Mouse (Mus musculus): ENCODE data around the gene Parp16.

Parp16 gene

DNA sequence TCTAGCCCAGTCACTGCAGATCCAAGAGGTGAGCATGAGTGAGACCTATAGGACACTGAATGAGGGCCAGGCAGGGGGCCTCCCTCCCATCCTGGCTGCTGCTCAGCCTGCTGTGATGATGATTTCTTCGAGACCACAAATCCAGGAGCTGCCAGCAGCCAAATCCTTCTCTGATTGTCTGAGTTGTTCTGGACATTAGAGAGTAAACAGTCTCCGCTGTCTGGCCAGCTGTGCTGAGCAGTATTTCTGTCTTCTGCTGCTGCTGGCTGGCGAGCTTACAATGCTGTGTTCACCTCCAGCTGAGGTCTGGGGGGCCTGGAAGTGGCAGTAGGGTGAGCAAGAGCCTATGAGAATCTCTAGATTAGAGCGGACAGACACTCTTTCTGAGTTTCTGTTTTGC lies 48.1 kb downstream of the Parp16 start:
- no peak for DNase-seq (ENCODE audit: low read depth, low spot score)

DNA sequence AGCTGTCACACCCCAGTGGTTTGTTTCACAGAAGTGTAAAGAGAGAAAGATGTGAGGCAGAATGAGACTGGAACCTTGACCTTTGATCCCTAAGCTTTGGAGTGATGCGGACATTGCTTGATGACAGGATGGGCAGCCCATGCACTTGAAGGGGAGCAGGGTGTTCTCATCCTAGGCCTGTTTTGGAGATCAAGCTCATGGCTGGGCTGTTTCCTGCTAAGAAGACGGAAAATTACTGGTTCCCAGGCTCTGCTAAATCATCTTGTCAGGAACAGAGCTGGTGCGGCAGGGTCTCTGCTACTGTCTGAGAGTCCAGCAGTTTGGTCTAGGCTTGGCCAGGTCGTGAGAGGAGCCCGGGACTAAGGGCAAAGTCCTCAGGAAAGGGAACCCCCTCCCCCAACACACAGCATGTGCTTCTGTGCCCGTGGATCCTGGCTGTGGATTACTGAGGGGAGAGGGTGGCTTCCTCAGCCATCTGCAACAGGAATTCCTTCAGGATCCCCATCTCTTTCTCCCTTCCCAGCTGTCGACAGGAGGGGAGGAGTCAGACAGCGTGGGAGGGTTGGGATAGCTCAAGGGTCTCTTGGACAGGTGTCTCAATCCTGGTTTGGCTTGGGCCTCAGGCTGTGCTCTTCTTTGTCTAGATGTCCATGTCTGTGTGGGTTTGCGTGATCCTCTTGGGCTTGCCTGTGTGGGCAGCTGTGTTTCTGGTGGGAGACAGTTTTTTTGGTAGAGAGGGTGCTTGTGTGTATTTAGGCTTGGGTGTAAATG lies 49.1 kb downstream of the Parp16 start:
- no peak for DNase-seq (ENCODE audit: low read depth, low spot score)

DNA sequence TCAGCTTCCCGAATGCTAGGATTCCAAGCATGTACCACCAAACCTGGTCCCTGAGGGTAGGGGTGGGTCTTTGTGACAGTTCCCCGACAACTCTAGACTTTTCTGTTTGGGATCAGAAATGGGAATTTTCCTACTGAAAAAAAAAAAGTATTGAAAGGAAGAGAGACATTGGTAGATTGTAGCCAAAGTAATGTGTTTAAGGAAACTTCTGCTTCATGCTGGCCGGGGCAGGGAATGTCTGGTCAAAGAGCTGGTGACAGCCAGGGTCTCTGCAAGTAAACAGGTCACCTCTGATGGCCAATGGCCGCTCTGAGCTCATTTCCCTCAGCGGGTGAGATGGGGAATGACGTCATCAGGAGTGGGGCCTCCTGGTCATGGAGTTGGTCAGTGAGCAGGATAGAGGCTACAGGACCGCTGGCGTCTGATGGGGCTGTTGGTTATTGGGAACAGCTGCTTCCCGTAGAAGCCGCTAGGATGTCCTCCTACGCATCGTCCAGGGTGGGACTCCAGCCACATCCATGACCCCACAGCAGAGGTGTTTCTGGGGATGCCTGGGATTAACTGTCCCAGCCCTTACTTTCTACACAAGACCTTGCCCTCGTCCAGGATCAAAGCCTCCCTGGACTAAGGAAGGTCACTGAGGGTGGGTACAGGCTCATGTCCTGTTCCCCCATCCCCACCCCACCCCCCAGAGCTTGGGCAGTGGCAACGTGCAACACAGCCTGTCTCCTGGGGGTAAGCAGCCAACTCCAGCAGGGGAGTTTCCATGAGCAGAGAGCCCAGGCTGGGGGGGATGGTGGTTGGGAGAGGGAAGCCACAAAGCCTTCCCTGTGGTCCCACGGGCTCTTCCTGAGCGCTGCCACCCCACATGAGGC lies 52.6 kb downstream of the Parp16 start:
- no peak for DNase-seq (ENCODE audit: low read depth, low spot score)

DNA sequence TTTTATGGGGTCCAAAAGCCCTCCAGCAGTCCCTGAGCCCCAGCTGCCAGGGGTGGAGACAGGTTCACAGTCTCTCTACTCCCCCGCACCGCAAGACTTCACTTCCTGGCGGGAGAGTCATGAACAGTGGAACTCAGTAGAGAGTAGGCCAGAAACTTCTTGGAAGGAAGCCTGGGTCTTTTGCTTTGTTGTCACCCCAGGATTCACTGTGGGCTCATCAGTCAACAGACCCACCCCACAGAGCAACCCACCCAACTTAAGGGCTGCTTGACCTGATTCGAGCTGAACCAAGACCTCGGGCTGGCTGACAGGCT lies 53.2 kb downstream of the Parp16 start:
- no peak for DNase-seq (ENCODE audit: low read depth, low spot score)

DNA sequence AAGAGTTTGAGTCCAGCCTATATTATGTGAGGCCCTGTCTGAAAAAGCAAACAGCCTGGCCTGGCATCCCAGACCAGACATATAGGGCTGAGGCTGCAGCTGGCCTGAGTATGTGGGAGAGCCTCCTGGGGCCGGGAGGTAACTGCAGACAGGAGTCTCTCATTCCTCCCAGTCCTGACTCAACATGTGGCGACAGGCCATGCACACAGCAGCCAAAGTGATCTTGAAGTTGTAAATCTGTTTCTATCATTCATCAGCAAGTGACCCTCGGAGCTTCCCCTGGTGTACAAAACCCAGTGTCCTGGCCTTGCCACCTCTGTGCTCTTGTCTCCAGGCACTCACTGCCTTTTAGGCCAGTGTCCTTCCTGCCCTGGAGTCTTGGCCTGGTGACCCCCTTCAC lies 56.9 kb downstream of the Parp16 start:
- DNase-seq (ENCODE audit: low read depth, low spot score): no peak

- DNase-seq (ENCODE audit: low read depth, low spot score): peak; percentile 67
Measured at GRCm38 (mm10) chr9:65255906-65256600, 60.9 kb downstream of the Parp16 start.

DNA sequence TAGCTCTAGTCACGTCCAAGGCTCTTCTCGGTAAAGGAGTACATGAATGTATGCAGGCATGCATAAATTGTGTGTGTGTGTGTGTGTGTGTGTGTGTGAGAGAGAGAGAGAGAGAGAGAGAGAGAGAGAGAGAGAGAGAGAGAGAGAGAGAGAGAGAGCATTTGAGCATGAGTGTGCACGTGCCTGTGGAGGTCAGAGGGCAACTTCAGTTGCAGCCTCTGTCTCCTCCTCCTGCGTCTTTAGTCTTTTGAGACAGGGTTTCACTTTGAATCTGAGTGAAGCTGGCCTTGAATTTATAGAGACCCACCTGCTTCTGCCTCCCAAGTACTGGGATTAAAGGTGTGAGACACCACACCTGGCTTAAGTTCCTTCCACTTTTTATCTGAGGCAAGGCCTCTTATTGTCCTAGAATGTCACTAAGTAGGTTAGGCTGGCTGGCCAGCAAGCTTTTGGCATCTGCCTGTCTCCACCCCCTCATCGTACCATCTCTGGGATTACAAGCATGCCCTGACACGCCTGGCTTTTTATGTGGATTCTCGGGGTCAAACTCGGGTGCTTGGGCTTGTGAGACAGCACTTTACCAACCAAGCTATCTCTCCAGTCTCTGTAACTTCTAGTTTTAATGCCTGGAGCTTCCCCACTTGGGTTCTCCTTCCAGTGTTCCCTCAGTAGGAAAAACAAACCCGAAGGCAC lies 62.2 kb downstream of the Parp16 start:
- peak; percentile 24 for DNase-seq (ENCODE audit: low read depth, low spot score)

GRCm38 (mm10) chr9:65259366-65259765 lies 64.2 kb downstream of the Parp16 start:
- no peak for DNase-seq (ENCODE audit: low read depth, low spot score)

DNA sequence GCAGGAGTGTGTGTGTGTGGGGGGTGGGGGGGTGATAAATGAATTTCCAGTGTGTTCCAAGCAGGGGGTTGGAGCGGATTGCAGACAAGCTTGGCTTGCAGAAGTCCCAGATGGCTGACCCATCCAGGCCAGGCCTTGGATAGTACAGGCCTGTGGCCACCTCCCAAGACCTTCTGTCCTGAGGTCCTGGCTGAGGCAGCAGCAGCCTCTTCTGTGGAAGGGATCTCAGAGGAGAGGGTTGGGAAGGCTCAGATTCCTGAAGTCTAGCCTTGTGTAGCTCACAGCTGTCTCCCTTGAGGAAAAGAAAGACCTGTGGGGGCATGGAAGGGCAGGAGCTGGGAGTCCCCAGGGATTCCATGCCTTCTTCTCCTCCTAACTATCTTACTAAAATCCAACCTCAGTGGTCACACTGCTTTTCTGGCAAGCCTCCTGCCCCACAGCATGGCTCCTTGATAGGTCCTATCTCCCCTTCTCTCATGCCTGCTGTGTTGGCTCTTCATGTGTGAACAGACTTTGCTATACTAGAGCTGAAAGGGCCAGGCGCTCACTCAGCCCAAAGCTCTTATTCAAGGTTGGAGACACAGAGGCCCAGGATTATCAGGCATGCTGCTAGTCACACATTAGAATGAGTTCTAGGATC lies 66.6 kb downstream of the Parp16 start:
- DNase-seq (ENCODE audit: low read depth, low spot score): no peak

DNA sequence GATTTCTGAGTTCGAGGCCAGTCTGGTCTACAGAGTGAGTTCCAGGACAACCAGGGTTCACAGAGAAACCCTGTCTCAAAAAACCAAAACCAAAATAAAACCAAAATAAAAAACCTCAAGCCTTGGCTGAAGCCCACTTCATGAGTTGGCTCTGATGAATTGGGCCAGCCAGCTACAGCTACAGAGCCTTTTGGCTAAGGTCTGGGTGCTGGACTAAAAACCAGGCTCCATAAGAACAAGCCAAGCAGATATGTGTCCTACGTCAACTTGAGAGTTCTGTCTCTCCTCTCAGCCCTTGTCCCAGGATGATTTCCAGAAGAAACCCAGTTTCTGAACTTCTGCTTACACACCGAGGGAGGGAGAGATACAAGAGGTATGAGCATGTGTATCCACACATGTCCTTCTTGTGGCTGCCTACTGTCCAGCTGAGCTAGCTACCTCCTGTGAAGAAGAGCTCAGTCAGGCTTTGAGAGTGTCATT lies 67.5 kb downstream of the Parp16 start:
- no peak for DNase-seq (ENCODE audit: low read depth, low spot score)

DNA sequence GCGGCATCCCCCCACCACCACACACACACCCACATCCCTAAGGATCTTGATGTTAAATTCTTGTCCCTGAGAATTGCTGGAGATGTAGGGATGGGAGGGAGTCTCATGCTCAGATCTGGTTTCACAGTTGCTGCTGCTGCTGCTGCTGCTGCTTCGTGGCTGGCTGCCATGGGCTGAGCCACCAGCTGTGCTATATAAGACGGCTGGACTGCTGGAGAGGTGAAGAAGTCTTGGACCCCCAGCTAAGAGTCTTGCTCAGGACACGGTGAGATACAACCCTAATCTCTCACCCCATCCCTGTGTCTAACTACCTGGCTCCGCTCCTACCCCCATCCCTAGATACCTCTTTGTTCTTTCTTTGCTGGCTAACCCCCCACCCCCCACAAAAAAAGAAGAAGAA lies 69.8 kb downstream of the Parp16 start, which contains the start of gene Cilp:
Gene Cilp (plus strand): TSS at position 222 of the 400 bp plus-strand sequence.
- no peak for DNase-seq (ENCODE audit: low read depth, low spot score)

- no peak for DNase-seq (ENCODE audit: low read depth, low spot score)
Measured at GRCm38 (mm10) chr9:65267742-65268515, 72.8 kb downstream of the Parp16 start.

GRCm38 (mm10) chr9:65273048-65273809 lies 78.1 kb downstream of the Parp16 start:
- DNase-seq (ENCODE audit: low read depth, low spot score): no peak

GRCm38 (mm10) chr9:65273873-65274272 lies 78.7 kb downstream of the Parp16 start:
- DNase-seq (ENCODE audit: low read depth, low spot score): no peak

- peak; percentile 53 for DNase-seq (ENCODE audit: low read depth, low spot score)
Measured at GRCm38 (mm10) chr9:65274851-65275250, 79.7 kb downstream of the Parp16 start.

- DNase-seq (ENCODE audit: low read depth, low spot score): no peak
Measured at GRCm38 (mm10) chr9:65275810-65276530, 80.8 kb downstream of the Parp16 start.

DNA sequence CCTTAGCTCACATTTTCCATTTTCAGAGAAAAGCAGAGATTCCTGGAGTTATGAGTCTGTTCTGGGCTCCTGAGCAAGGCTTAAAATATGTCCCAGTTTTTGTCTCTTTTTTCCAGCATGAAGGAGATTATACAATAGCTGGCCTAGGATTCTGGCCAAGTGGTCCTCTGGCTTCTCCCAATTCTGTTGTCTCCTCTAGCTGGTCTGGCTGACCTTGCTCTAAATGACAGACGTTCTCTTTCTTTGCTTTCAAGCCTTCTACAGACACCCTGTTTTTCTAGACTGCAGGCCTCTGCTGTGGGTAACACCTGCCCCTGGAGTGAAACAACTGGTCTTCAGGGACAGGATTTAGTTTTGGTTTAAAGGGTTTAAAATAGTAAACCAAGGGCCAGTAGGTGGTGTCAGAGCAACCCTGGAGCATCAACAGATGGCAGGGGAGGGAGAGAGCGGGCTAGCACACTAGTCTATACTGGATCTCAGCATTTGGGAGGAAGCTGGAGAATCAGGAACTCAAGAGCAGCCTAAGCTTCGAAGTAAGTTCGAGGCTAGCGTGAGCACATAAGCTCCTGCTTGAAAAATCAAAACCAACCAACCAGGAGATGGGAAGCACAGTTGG lies 86.5 kb downstream of the Parp16 start:
- peak; percentile 36 for DNase-seq (ENCODE audit: low read depth, low spot score)

- DNase-seq (ENCODE audit: low read depth, low spot score): peak; percentile 74
Measured at GRCm38 (mm10) chr9:65283301-65283700, 88.1 kb downstream of the Parp16 start.

All from ES-CJ7 (cell line).